Mouse (Mus musculus): ENCODE data around the gene Pgrmc1. TPM values are rescaled to one million over a fixed set of nuclear protein-coding genes. Genes with fewer than 3 reads are reported as not detected.

The Pgrmc1 gene
- polyA plus RNA-seq (2021; fragmentation: Nextera tagmentation), result 451 and 467 TPM in 2 replicates
- long read RNA-seq, experiment 1, transcript Pgrmc1-201 (3 exons, 1,857 nt), result major isoform, 954 of 1,016 reads
- long read RNA-seq, experiment 1, partial matches to known transcripts, result 8 of 1,016 reads
- long read RNA-seq, experiment 1, other reads (novel, unspliced or antisense), result 54 of 1,016 reads
- long read RNA-seq, experiment 2, transcript Pgrmc1-201 (3 exons, 1,857 nt), result major isoform, 2,872 of 2,907 reads
- long read RNA-seq, experiment 2, partial matches to known transcripts, result 9 of 2,907 reads
- long read RNA-seq, experiment 2, other reads (novel, unspliced or antisense), result 26 of 2,907 reads

GRCm38 (mm10) chrX:36597707-36598389 is at the start of gene Pgrmc1:
Gene Pgrmc1, plus strand, starts transcription at chrX:36598206.

DNA sequence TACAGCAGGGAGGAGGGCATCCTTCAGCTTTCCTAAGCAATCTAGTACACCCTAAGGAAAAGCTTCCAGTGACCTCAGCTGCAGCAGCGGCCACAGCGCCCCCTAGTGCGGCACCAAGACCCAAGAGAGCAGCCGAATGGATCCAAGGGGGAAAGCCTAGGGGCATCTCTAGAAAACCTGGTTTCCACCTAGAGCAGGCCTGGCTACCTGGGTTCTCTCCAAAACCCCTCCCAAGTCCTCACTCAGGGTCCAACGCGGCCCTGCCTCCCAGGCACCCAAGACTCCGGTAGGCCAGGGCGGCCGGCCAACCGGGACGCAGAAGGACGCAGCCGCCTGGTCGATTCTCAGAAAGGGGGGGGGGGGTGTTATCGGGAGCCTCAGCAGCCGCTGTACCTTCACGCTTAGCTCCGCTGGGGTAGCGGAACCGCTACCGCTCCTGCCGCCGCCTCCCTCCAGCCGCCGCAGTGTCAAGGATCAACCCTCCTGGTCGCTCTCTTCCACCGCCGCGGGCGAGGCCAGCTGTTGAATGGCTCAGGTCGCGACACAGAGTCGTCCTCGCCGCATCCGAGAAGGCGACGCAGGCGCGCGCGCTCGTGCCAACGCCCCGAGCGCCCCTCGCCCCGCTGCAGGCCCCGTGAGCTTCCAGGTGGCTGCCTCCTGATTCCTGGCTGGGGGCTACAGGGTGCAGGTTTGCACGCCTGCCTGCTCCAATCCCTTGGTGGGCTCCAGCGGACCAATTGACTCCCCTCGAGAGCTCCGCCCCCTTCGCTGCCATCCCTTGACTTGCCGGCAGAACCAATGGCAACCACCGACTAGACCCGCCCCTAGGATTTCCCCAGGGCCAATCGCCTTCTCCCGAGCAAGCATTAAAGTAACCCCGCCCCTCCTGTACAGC is 46.9 kb downstream of the Pgrmc1 start, which contains the start of gene Akap17b:
Akap17b (minus strand) TSS at position 739 of the 895 bp plus-strand sequence.

Other genes with a start within 250 kb of the Pgrmc1 start
- gene Gm6268, start 196.9 kb upstream of the Pgrmc1 start, polyA plus RNA-seq (2021; fragmentation: Nextera tagmentation), result not detected in 2 replicates
- 2.3 and 2.9 TPM in 2 replicates for gene Gm14569, start 106.4 kb upstream of the Pgrmc1 start, polyA plus RNA-seq (2021; fragmentation: Nextera tagmentation)
- 3.4 and 3.7 TPM in 2 replicates for gene Akap17b, start 47.2 kb downstream of the Pgrmc1 start, polyA plus RNA-seq (2021; fragmentation: Nextera tagmentation)
- gene Slc25a43, start 145.5 kb downstream of the Pgrmc1 start, polyA plus RNA-seq (2021; fragmentation: Nextera tagmentation), result 0.13 TPM in 2 replicates
- gene Slc25a5, start 197.4 kb downstream of the Pgrmc1 start, polyA plus RNA-seq (2021; fragmentation: Nextera tagmentation), result 357 and 458 TPM in 2 replicates

Data from layer of hippocampus, adult 6 months (tissue).